Mouse (Mus musculus): ENCODE results near the gene Acot7.

Acot7 gene

GRCm38 (mm10) chr4:152151451-152151965 is 26.4 kb upstream of the Acot7 start:
- DNase-seq (ENCODE audit: low spot score in 2 of 2) = no peak

DNA sequence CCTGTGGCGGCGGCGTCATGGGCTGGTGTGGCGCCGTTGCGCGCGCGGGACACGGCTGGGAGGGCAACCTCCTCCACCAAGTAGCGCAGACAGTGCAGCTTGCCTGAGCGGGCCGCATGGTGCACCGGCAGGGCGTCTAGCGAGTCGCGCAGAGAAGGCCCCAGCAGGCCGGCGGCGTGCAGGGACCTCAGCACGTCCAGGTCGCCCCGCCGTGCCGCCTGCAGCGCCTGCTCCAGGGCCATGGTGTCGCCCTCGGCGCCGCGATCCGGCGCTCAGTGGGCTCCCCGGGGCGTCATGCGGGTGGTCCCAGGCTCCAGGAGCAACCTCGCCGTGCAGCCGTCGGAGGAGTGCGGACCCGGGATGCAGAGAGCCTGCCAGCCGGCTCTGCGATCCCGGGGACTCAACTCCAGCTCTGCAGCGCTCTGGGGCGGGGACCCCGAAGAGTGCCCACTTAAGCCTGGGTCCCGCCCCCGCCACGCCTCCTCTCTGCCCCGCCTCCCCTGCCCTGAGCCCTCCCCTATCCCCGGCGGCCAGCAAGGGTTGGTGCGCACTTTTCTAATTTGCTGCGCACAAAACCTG is 25.9 kb upstream of the Acot7 start, which contains the start of gene Espn:
Gene Espn, minus strand, starts transcription at position 406 of the 579 bp plus-strand sequence.
- peak in 1 of 2 experiments; percentile 68 for DNase-seq (ENCODE audit: low spot score in 2 of 2)

DNA sequence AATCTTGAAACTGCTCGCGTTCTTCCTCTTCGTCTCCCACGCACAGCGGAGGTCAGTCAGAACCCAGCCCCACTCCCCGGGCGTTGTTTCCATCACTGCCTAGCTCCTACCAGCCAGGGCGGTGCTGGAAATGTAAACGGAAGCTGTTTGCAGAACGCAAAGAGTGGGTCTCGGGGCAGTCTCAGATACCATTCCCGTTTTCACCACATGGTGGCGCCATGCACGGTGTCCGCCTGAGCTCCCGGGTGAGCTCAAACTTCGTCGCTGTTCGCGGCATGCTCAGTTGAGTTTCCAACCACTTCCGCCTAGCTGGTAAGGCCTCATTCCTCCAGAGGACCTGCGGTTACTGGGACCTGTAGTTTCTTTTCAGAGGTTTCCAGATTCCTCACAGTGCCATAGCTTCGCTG is 24.2 kb upstream of the Acot7 start:
- peak; percentile 86 to 93 for DNase-seq (ENCODE audit: low spot score in 2 of 2)

- DNase-seq (ENCODE audit: low spot score in 2 of 2) = no peak
These were observed 22.9 kb upstream of the Acot7 start for GRCm38 (mm10) chr4:152155019-152155418.

GRCm38 (mm10) chr4:152157779-152158584 is 20.0 kb upstream of the Acot7 start:
- peak; percentile 59 to 78 for DNase-seq (ENCODE audit: low spot score in 2 of 2)

DNA sequence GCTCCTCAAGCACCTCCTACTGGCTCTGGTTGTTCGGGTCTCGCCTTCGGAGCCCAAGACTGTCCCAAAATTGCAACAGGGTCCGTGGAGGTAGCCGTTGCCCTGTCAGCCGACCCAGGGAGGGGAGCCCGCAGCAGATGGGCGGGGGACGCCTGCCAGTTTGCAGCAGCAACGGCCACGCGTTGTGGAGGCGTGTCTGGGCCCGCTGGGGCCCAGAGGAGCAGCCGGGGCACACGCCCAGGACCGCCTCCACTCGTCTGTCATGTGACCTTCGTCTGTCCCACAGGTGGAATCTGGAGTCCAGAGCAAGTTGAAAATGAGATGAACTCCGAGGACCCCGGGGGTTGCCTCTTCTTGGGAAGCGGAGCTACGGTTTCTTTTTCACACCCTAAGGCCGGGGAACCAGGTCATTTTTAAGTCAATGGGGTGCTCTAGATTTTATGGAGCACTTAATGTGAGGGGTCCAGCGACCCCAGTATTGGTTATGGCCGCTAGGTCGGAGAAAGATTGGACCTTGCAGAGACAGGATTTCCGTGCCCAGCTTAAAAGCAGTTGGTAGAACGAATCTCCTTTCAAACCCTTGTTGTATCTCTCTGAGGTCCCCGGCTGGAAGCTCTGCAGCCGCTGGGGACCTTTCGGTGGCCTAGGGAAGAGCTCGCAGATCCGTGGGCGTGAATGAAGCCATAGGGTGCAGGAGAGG is 19.2 kb upstream of the Acot7 start, which contains the start of gene Hes2:
Gene Hes2, plus strand, starts transcription at position 283 of the 700 bp plus-strand sequence.
- no peak for DNase-seq (ENCODE audit: low spot score in 2 of 2)

DNA sequence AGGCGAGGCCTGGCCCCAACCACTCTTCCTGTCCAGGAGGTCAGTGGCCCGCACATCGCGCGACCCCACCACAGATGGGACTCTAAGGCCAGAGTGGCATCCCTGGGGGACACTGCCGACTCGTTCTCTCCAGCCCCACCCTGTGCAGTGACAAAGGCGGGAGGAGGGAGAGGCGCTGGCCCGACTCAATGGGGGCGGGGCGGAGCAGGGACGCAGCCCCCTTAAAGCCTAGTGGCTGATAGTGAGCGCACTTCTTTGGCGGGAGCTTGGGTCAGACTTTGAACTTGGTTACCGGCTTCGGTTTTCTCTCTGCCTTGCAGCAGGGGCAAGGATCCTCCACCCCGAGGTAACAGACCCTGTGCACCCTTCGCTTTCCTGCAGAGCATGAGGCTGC is 18.7 kb upstream of the Acot7 start:
- DNase-seq (ENCODE audit: low spot score in 2 of 2) = no peak

DNA sequence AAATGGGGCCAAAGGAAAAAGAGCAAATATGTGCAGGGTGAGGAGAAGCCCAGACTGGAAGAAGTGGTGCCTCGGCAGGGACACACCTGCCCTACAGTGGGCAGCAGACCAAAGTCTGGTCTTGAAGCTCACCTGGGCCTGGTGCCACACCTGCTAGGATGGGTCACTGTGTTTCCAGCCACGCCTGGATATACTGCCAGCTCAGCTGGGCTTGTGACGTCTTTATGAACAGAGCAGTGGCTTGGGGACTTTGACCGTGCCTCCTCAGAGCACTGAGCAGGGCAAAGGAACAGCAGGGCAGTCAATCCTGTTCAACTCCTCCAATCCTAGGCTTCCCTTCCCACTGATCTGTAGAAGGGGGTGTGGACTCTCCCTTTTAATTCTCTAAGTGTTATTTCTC is 17.2 kb upstream of the Acot7 start:
- DNase-seq (ENCODE audit: low spot score in 2 of 2) = no peak

GRCm38 (mm10) chr4:152161601-152162000 is 16.3 kb upstream of the Acot7 start:
- no peak for DNase-seq (ENCODE audit: low spot score in 2 of 2)

- DNase-seq (ENCODE audit: low spot score in 2 of 2) = no peak
These were observed 15.2 kb upstream of the Acot7 start for GRCm38 (mm10) chr4:152162748-152163147.

GRCm38 (mm10) chr4:152165036-152165931 is 12.7 kb upstream of the Acot7 start:
- DNase-seq (ENCODE audit: low spot score in 2 of 2) = peak; percentile 78 to 87

GRCm38 (mm10) chr4:152168052-152168451 is 9.9 kb upstream of the Acot7 start:
- no peak for DNase-seq (ENCODE audit: low spot score in 2 of 2)

DNA sequence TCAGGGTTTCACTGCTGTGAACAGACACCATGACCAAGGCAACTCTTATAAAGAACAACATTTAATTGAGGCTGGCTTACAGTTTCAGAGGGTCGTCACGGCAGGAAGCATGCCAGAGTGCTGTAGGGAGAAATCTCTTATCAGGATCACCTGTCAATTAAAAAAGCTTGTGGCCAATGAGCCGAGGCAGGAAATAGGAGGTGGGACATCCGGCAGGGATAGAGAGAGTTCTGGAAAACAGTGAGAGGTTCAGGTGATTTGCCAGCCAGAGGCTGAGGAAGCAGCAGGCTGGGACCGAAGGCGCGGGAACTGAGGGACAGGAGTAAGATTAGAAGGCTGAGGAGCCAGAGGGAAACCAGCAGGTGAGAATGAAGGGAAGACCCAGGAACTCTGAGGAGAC is 8.8 kb upstream of the Acot7 start:
- DNase-seq (ENCODE audit: low spot score in 2 of 2) = no peak

DNA sequence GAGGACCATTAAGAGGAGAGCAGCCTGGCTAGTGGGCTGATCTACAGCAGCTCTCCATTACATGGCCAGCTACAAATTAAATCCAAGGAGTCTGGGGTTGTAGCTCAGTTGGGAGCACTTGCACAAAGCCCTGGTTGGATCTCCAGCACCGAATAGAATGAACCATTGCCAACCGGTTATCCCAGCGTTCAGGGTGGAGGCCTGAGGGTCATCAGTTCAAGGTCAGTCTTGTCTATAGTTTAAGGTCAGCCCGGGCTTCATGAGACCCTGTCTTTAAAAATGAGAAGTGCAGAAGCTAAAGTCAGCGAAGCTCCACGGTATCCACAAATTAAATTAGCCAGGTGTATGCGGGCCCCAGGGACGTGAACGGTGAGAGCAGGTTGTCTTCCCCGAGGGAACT is 7.6 kb upstream of the Acot7 start:
- no peak for DNase-seq (ENCODE audit: low spot score in 2 of 2)

DNA sequence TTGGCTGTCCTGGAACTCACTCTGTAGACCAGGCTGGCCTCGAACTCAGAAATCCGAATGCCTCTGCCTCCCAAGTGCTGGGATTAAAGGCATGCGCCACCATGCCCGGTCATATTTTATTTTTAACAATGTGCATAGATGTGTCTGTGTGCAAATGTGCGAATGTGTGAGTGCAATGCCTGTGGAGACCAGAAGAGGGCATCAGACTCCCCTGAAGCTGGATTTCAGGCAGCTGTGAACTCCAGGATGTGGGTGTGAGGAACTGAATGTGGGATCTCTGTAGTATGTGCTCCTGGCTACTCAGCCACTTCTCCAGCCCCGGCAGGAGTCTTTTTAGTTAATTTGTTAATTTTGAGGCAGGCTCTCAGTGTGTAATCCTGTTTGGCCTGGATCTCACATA is 6.4 kb upstream of the Acot7 start:
- no peak for DNase-seq (ENCODE audit: low spot score in 2 of 2)

DNA sequence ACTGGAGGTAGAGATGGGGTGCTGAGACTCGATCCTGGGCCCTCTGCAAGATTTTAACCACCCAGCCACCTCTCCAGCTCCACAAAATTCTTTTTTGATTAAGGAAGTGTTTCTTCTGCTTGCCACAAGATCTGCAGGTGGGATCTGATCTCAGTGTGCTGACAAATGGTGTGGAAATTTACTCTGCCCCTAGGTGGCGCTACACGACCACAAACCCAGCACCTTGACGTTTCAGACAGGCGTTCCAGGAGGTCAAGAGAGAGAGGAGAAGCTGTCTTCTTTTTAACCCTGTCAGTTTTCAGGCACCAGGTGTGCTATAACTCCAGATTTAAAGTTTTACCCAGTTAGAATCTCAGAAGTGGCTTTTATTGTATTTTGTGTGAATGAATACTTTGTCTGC is 4.9 kb upstream of the Acot7 start:
- peak; percentile 69 to 85 for DNase-seq (ENCODE audit: low spot score in 2 of 2)

DNA sequence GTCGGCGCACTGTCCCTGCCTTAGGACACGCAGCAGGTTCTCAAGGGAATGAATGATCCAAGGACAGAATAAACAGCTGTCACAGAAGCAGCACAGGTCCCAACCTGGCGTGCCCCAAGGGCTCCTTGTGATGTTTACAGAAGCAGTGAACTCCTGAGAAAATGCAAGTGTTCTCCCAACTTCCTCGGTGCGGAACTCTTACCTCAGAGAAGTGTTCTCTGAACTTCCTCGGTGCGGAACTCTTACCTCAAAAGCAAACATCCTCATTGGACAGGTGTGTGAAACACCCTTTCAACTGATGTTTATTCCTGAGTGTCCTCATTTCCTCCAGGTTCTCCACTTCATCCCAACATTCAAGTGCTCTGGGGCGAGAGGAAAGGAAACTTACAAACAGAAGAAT is 4.0 kb upstream of the Acot7 start:
- no peak for DNase-seq (ENCODE audit: low spot score in 2 of 2)

- no peak for DNase-seq (ENCODE audit: low spot score in 2 of 2)
These were observed 1.3 kb upstream of the Acot7 start for GRCm38 (mm10) chr4:152176638-152177037.

- no peak for DNase-seq (ENCODE audit: low spot score in 2 of 2)
These were observed 779 bp upstream of the Acot7 start for GRCm38 (mm10) chr4:152177174-152177536.

- DNase-seq (ENCODE audit: low spot score in 2 of 2) = peak in 1 of 2 experiments; percentile 53
These were observed 470 bp downstream of the Acot7 start for GRCm38 (mm10) chr4:152178344-152178864.

Data from spleen, postnatal 10 days (tissue).